Mouse (Mus musculus) spleen, adult 2 months (tissue): ENCODE measurements around the gene Hsdl2. TPM values are rescaled to one million over a fixed set of nuclear protein-coding genes. Genes with fewer than 3 reads are reported as not detected.
"Not testable (repeated sequence)": the region's sequence is repeated elsewhere in the genome, so short reads cannot be mapped to it uniquely, and the experiment has no call there.

Source experiments
- DNase-seq, 2 experiments: peaks; one replicate each; pipeline versions ENCODE4 v3.0.0 to v3.0.0-alpha.2; 2012 to 2021; ENCODE audit warnings: low spot score in 2 of 2, low read depth in 1 of 2
- H3K27ac ChIP-seq: fragments of 200-500 bp; 2 replicates; pipeline ENCODE4 v1.5.1; 2012; ENCODE audit warnings: low read length, inconsistent platforms; ENCODE audit not compliant: insufficient read depth
- H3K27me3 ChIP-seq: fragments of 200-500 bp; 2 replicates; pipeline ENCODE4 v1.6.1; 2012; ENCODE audit warnings: mild to moderate bottlenecking, moderate library complexity, low read length, inconsistent platforms; ENCODE audit not compliant: control insufficient read depth, insufficient read depth
- H3K36me3 ChIP-seq: fragments of 200-500 bp; 2 replicates; pipeline ENCODE4 v1.6.1; 2012; ENCODE audit warnings: mild to moderate bottlenecking, low read length, inconsistent platforms; ENCODE audit not compliant: control insufficient read depth, insufficient read depth
- H3K4me1 ChIP-seq: fragments of 200-500 bp; 2 replicates; pipeline ENCODE4 v1.6.1; 2011; ENCODE audit warnings: inconsistent platforms; ENCODE audit not compliant: control insufficient read depth, insufficient read depth, insufficient read length
- H3K4me3 ChIP-seq: fragments of 200-500 bp; 2 replicates; pipeline ENCODE4 v1.5.1; 2011; ENCODE audit warnings: mild to moderate bottlenecking, inconsistent platforms; ENCODE audit not compliant: insufficient read depth, insufficient read length; ENCODE audit errors: extremely low read depth
- CTCF ChIP-seq: fragments of 200-500 bp; IDR thresholded peaks from 2 replicates; pipeline ENCODE4 v1.5.1; 2011; ENCODE audit warnings: mild to moderate bottlenecking, inconsistent platforms; ENCODE audit not compliant: insufficient read depth, insufficient read length, insufficient replicate concordance; ENCODE audit errors: extremely low read depth
- POLR2A ChIP-seq: fragments of 200-500 bp; IDR thresholded peaks from 2 replicates; pipeline ENCODE4 v1.6.1; 2011; ENCODE audit warnings: low read depth, low read length, inconsistent platforms
- WGBS: fragments of 180-500 bp; shearing (Covaris S2); methylation state at CpG from one replicate; pipeline ENCODE4 v1.1.7; 2018; 5-methylcytosine and 5-hydroxymethylcytosine counted together
- polyA plus RNA-seq: library from polyadenylated mRNA; depleted of rRNA; stranded (reverse); fragments of >200 nt; gene quantifications from 2 replicates; pipeline ENCODE4 v1.2.3, GENCODE M21; 2012

Gene Hsdl2
- polyA plus RNA-seq, 1 experiment: 3.0 TPM

DNA sequence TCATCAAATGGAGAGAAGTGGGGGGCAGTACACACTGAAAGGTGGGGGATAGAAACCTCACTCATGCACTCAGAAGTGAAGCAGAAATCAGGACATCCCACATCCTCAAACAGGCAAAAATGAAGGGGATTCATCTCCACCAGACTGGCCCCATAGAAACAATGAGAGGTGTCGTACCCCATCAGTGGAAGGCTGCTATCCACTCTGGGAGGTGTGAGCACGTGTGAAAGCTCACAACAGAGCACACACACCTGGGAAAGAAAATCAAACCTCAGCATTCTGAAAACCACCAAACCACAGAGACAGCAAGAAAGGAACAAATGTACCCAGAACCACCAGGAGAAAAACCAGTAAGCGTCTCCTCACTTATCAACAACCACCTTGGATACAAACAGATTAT lies 17.2 kb upstream of the Hsdl2 start:
- Histone ChIP-seq H3K27ac (no peak overlapping the region), H3K27me3 (no peaks in the 10 kb centered on the region), H3K4me1 (peaks cover 2% of the 10 kb centered on the region; the same call in 1 of the 2 replicates), H3K36me3 (no peaks in the 10 kb centered on the region), H3K4me3 (no peak overlapping the region)
- WGBS: 35% methylated on average over 3 of the region's 3 CpGs
- DNase-seq: no peak
- TF ChIP-seq CTCF (no peak), POLR2A (no peak)

DNA sequence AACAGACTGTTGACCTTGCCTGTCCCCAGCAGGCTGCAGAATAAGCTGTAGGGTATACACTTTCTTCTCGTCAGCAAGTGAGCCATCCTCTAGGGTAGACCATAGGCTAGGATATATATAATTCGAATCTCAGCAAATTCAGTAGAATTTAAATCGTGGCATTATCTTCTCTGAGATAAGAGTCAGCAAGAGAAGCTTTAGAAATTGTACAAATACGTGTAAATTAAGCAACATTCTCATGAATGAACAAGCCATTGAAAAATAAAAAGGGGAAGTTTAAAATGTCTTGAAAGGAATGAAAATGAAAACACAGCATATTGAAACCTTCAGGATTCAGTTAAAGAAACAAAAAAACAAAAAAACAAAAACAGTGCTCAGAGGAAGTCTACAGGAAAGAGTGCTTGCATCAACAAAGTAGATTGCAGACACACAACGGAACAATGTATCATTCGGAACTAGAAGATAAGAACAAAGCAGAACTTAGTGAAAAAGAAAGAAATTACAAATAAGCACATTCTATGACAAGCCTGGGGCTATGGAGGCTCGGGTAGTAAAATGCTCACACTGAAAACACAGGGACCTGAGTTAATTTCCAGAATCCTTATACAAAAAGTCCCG lies 15.7 kb upstream of the Hsdl2 start:
- DNase-seq: no peak
- no peaks in the 10 kb centered on the region for H3K36me3 ChIP-seq
- TF ChIP-seq CTCF (no peak), POLR2A (no peak)
- H3K27me3 ChIP-seq: no peaks in the 10 kb centered on the region
- H3K4me3 ChIP-seq: no peak overlapping the region
- H3K27ac ChIP-seq: no peak overlapping the region; the same call in 1 of the 2 replicates
- 19% methylated on average over 8 of the region's 8 CpGs for WGBS
- peaks cover 2% of the 10 kb centered on the region; the same call in 1 of the 2 replicates for H3K4me1 ChIP-seq

DNA sequence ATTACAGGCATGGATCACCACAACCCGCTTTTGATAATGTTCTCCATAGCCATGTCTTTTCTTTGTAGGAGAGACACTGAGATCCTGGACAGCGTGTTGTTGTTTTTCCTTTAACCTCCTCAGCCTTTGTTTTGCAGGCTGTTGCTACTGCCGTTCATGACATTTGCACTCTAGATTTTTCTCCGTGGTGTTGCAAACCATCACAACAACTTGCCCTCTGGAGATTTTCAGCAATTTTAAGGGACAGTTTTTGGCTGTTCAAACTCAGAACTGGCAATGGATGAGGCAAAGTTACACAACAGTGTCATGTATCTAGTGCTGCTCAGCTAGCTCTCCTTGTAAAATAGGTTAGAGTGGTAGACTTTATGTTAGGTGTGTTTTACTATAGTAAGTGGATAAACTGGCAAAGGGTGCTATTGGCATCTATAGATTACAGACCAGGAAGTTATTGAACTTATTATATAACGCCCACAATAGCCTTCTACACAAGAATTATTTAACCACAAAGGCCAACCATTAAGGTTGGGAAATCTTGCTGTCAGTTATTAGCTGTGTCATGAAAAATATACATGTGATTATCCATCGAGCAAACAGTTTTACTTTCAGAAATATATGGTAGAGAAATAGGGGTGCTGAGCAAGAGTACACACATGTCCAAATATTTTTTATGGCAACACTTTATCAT lies 13.6 kb upstream of the Hsdl2 start:
- Histone ChIP-seq H3K4me3 (no peak overlapping the region), H3K27ac (no peak overlapping the region)
- DNase-seq: no peak

DNA sequence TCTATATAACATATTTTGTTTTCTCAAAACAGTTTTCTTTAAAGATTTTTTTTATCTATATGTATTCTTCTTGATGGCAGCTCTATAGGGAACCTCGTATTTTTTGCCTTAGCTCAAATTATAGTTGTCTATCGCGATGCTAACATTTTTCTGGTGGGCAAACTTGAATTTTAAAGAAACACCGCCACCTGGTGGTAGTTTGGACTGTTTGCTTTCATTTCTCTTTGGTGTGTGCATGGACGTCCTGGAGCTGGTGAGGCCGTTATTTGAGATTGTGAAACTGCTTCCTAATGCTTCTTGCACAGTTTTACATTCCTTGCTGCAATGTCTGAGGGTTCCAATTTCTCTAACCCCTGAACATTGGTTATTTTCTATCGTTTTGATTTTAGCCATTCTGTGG lies 11.8 kb upstream of the Hsdl2 start:
- peak; percentile 59 to 71 for DNase-seq
- H3K4me1 ChIP-seq: peaks cover 2% of the 10 kb centered on the region; the same call in 1 of the 2 replicates
- no peak overlapping the region for H3K4me3 ChIP-seq
- H3K27ac ChIP-seq: no peak overlapping the region
- under 1% methylated on average over 7 of the region's 7 CpGs for WGBS
- H3K27me3 ChIP-seq: no peaks in the 10 kb centered on the region
- peak; percentile 29; the same call in 1 of the 2 replicates for TF ChIP-seq CTCF
- no peak for TF ChIP-seq POLR2A
- no peaks in the 10 kb centered on the region for H3K36me3 ChIP-seq

More for the DNA sequence above, 13.6 kb upstream of the Hsdl2 start:
- 82% methylated on average over 6 of the region's 6 CpGs for WGBS
- Histone ChIP-seq H3K27me3 (no peaks in the 10 kb centered on the region), H3K36me3 (no peaks in the 10 kb centered on the region), H3K4me1 (peaks cover 2% of the 10 kb centered on the region; the same call in 1 of the 2 replicates)
- TF ChIP-seq POLR2A (no peak), CTCF (no peak)

DNA sequence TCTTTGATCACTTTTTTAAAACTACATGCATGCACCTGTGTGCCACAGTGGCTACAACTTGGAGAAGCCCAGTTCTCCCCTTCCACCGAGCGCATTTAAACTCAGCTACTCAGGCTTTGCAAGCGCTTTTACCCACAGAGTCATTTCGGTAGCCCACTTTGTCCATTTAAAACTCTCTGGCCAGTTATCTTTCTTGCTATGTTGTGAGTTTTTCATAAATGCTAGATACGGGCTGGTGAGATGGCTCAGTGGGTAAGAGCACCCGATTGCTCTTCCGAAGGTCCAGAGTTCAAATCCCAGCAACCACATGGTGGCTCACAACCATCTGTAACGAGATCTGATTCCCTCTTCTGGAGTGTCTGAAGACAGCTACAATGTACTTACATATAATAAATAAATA lies 10.8 kb upstream of the Hsdl2 start:
- WGBS: 95% methylated on average over 8 of the region's 8 CpGs
- not testable (repeated sequence) for H3K36me3 ChIP-seq, DNase-seq, H3K27ac ChIP-seq, H3K27me3 ChIP-seq, H3K4me1 ChIP-seq, H3K4me3 ChIP-seq

DNA sequence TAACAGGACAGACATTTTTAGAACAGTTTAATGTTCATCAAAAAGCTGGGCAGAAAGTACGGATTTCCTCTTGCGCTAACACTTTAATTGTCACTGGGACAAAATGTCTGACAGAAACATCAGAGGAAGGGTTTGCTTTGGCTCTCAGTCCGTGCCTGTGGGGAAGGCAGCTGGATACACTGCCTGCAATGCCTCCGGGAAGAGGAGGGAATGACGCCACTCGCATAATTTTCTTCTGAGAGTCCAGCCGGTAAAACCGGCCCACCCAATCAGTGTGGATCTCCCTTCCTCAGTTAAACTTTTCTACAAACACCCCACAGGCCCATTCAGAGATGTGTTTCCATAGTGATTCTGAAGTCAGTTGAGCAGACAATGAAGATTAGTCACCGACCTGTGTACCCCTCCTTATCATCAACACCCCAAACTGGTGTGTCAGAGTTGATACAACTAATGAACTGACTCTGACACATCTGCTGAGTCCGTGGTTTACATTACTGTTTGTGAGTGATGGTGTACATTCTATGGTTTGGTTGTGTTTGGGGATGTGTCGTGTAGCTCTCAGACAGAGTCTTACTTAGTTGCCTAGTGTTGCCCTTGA lies 8.7 kb upstream of the Hsdl2 start:
- H3K4me1 ChIP-seq: no peaks in the 10 kb centered on the region
- no peak for TF ChIP-seq CTCF
- TF ChIP-seq POLR2A: no peak
- WGBS: 86% methylated on average over 11 of the region's 11 CpGs
- H3K36me3 ChIP-seq: no peaks in the 10 kb centered on the region
- no peak for DNase-seq
- H3K4me3 ChIP-seq: no peak overlapping the region
- H3K27me3 ChIP-seq: no peaks in the 10 kb centered on the region
- H3K27ac ChIP-seq: no peak overlapping the region
